In the genomic region with DNA sequence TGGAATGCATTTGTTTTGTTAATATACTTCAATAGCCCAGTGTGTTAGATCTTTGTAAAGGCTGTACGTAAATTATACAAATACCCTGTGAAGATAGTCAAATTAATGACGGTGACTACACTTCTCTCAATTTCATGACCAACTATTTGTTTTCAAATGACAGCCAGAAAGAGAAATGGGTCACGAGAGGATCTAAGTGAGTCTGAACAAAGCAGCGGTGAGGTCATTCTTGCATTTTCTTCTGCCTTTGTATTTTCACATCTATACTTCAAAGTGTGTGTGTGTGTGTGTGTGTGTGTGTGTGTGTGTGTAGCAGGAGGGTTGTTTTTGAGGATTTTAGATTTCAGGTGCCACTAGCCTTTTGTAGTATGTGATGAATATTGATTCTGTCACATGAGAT, we compare ENCODE assay signal across 25 mouse cellular contexts.
"Had no signal": no experiment of that assay in that cellular context is flagged by ENCODE, and none has a peak within 500 bp of the region (broad histone marks: within the 10 kb centered on the region; RNA-seq: fewer than 3 reads in every experiment).

No protein-coding gene starts in this region.

- ATAC-seq: hindbrain, embryonic 16.5 days; inflammation-experienced regulatory T-cells, adult 6 months; intestine, embryonic 15.5 days; intestine, postnatal 0 days had no signal

- H3K4me2 ChIP-seq: heart, embryonic 12.5 days; hindbrain, embryonic 12.5 days; hindbrain, embryonic 14.5 days; intestine, embryonic 15.5 days; limb, embryonic 13.5 days; limb, embryonic 15.5 days had no signal

- H3K27me3 ChIP-seq: heart, embryonic 12.5 days; hindbrain, embryonic 12.5 days; intestine, embryonic 15.5 days; limb, embryonic 13.5 days; limb, embryonic 15.5 days had no signal

- H3K4me1 ChIP-seq: heart, embryonic 10.5 days; heart, embryonic 12.5 days; hindbrain, embryonic 10.5 days; hindbrain, embryonic 12.5 days; intestine, embryonic 15.5 days; limb, embryonic 13.5 days; limb, embryonic 15.5 days had no signal

- H3K9ac ChIP-seq: heart, embryonic 12.5 days; hindbrain, embryonic 12.5 days; hindbrain, embryonic 14.5 days; intestine, embryonic 15.5 days; limb, embryonic 13.5 days; limb, embryonic 15.5 days had no signal

- H3K36me3 ChIP-seq: heart, embryonic 10.5 days; heart, embryonic 12.5 days; hindbrain, embryonic 10.5 days; hindbrain, embryonic 12.5 days; intestine, embryonic 15.5 days; limb, embryonic 13.5 days; limb, embryonic 15.5 days had no signal

- H3K4me3 ChIP-seq: gastrocnemius, adult 2 months; heart, embryonic 10.5 days; heart, embryonic 12.5 days; hindbrain, embryonic 10.5 days; hindbrain, embryonic 12.5 days; intestine, embryonic 15.5 days; layer of hippocampus, adult 2 months; left cerebral cortex, adult 2 months; limb, embryonic 13.5 days; limb, embryonic 15.5 days had no signal

- DNase-seq: gastrocnemius, adult 2 months; gastrocnemius, postnatal 10 days; gastrocnemius, postnatal 25 days; heart, adult 18-20 months; heart, postnatal 10 days; heart, postnatal 4 days; kidney, adult 18-20 months; kidney, adult 8-10 months; kidney, postnatal 10 days; kidney, postnatal 25 days; kidney, postnatal 4 days; left cerebral cortex, postnatal 4 days had no signal

- H3K9me3 ChIP-seq: heart, embryonic 10.5 days; heart, embryonic 12.5 days; hindbrain, embryonic 10.5 days; hindbrain, embryonic 12.5 days; intestine, embryonic 15.5 days; limb, embryonic 13.5 days; limb, embryonic 15.5 days had no signal

- H3K27ac ChIP-seq: gastrocnemius, adult 2 months; heart, embryonic 10.5 days; hindbrain, embryonic 10.5 days; hindbrain, embryonic 12.5 days; hindbrain, embryonic 14.5 days; intestine, embryonic 15.5 days; layer of hippocampus, adult 2 months; left cerebral cortex, adult 2 months; limb, embryonic 13.5 days; limb, embryonic 15.5 days had no signal
